Mouse (Mus musculus) lung, postnatal 0 days (tissue): ENCODE measurements around the gene Mapk11.

Experiments
- CTCF ChIP-seq: IDR thresholded peaks from 2 replicates; pipeline ENCODE4 v1.5.1; 2016; ENCODE audit warnings: antibody characterized with exemption, mild to moderate bottlenecking
- EP300 ChIP-seq: IDR thresholded peaks from 2 replicates; pipeline ENCODE4 v1.6.1; 2016; ENCODE audit warnings: antibody characterized with exemption, mild to moderate bottlenecking, control low read depth

GRCm38 (mm10) chr15:89196313-89196706, 46.9 kb upstream of the Mapk11 start, which contains the start of gene Dennd6b:
- TF ChIP-seq CTCF (peak; percentile 94), EP300 (no peak)
